Mouse (Mus musculus): Measurements from ENCODE around the gene Nsfl1c. TPM values are rescaled to one million over a fixed set of nuclear protein-coding genes. Genes with fewer than 3 reads are reported as not detected.

The Nsfl1c gene
- polyA plus RNA-seq, 1 experiment from 2014 or later: 235 TPM

DNA sequence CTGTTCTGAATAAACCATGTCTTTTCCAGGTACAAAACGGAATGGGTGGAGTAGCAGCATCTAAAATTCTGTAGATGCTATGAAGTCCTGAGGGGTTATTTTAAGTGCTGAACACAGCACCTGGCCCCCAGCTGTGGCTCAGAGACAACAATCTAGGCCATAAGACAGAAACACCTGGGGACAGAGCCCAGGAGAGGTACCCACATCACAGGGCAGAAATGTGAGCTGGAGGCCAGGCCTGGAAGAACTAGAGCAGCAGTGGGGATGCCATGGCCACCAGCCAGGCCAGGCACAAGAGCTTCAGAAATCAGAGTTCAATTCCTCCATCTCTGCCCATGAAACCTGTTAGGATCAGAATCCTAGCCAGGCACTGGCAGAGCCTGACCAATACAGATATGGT lies 34.1 kb downstream of the Nsfl1c start:
- Histone ChIP-seq H3K4me2 (no peak overlapping the region), H3K27ac (no peak overlapping the region), H3K27me3 (no peaks in the 10 kb centered on the region), H3K36me3 (no peaks in the 10 kb centered on the region), H3K4me1 (peaks cover 18% of the 10 kb centered on the region), H3K4me3 (no peak overlapping the region), H3K9me3 (no peaks in the 10 kb centered on the region), H3K9ac (no peak overlapping the region)
- WGBS: 79% methylated on average over 1 of the region's 1 CpGs
- no peak for ATAC-seq (ENCODE audit: borderline replicate concordance, extremely low read depth, low FRiP score, low TSS enrichment)

DNA sequence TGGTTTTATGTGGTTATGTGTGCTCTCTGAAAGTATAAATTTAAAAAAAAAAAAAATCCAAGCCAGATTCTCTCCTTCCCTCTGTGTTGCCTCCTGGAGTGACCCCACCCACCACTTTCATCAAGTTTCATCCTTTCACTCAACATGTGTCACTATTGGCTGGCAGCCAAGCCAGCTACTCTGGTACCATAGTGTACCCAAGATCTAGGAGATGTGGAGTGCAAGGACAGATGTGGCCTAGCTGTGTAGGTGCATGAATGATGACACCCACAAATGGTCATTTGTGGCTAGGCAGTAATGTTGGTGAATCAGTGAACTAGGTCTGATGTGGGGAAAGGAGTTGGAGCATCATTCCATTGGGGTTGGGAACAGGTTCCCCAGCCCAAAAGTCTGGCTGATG lies 35.2 kb downstream of the Nsfl1c start:
- no peak for ATAC-seq (ENCODE audit: borderline replicate concordance, extremely low read depth, low FRiP score, low TSS enrichment)

GRCm38 (mm10) chr2:151530378-151531230 lies 36.6 kb downstream of the Nsfl1c start:
- 33% methylated on average over 8 of the region's 8 CpGs for WGBS
- no peaks in the 10 kb centered on the region for H3K36me3 ChIP-seq
- no peaks in the 10 kb centered on the region for H3K27me3 ChIP-seq
- peak overlapping the region; percentile 35; the same call in 1 of the 2 replicates for H3K27ac ChIP-seq
- H3K4me2 ChIP-seq: no peak overlapping the region
- H3K9me3 ChIP-seq: no peaks in the 10 kb centered on the region
- no peak overlapping the region for H3K9ac ChIP-seq
- H3K4me1 ChIP-seq: peaks cover 21% of the 10 kb centered on the region
- peak; percentile 50; the same call in 1 of the 2 replicates for ATAC-seq (ENCODE audit: borderline replicate concordance, extremely low read depth, low FRiP score, low TSS enrichment)
- no peak overlapping the region for H3K4me3 ChIP-seq

More for the DNA sequence above, 35.2 kb downstream of the Nsfl1c start:
- Histone ChIP-seq H3K4me3 (no peak overlapping the region), H3K4me2 (no peak overlapping the region), H3K36me3 (no peaks in the 10 kb centered on the region), H3K4me1 (peaks cover 18% of the 10 kb centered on the region), H3K9ac (no peak overlapping the region), H3K9me3 (no peaks in the 10 kb centered on the region), H3K27ac (no peak overlapping the region), H3K27me3 (no peaks in the 10 kb centered on the region)

GRCm38 (mm10) chr2:151533632-151534031 lies 39.6 kb downstream of the Nsfl1c start:
- peaks cover 34% of the 10 kb centered on the region for H3K4me1 ChIP-seq
- no peaks in the 10 kb centered on the region for H3K27me3 ChIP-seq
- no peak for ATAC-seq (ENCODE audit: borderline replicate concordance, extremely low read depth, low FRiP score, low TSS enrichment)
- no peak overlapping the region for H3K9ac ChIP-seq
- no peak overlapping the region for H3K4me2 ChIP-seq
- no peak overlapping the region for H3K4me3 ChIP-seq
- 83% methylated on average over 5 of the region's 6 CpGs for WGBS
- H3K27ac ChIP-seq: no peak overlapping the region
- H3K36me3 ChIP-seq: no peaks in the 10 kb centered on the region
- no peaks in the 10 kb centered on the region for H3K9me3 ChIP-seq

GRCm38 (mm10) chr2:151535961-151536617 lies 42.1 kb downstream of the Nsfl1c start:
- H3K4me3 ChIP-seq: no peak overlapping the region
- H3K9me3 ChIP-seq: no peaks in the 10 kb centered on the region
- no peaks in the 10 kb centered on the region for H3K36me3 ChIP-seq
- peak; percentile 77; the same call in 1 of the 2 replicates for ATAC-seq (ENCODE audit: borderline replicate concordance, extremely low read depth, low FRiP score, low TSS enrichment)
- peak overlapping the region; percentile 28 for H3K4me2 ChIP-seq
- peak overlapping the region; percentile 29 for H3K9ac ChIP-seq
- H3K4me1 ChIP-seq: peaks cover 25% of the 10 kb centered on the region
- 37% methylated on average over 1 of the region's 1 CpGs for WGBS
- H3K27ac ChIP-seq: peak overlapping the region; percentile 90
- H3K27me3 ChIP-seq: no peaks in the 10 kb centered on the region

DNA sequence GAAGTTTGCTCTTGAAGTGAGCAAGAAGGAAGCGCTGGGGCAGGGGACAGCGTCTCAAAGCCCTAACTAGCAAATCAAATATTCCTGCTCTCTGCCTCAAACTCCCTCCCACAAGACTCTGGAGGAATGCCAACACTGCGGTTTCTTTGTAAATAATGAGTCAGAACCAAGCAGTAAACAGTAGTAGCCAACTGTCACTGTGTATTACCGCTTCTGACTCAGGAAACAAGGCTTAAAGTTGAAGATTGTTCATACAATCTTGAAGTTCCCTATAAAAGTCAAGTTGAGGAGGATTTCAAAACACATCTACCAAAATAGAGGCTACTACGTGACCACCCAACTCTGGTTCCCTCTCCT lies 42.6 kb downstream of the Nsfl1c start:
- Histone ChIP-seq H3K4me3 (no peak overlapping the region), H3K9ac (peak overlapping the region; percentile 29), H3K4me2 (peak overlapping the region; percentile 28), H3K27ac (peak overlapping the region; percentile 90), H3K36me3 (no peaks in the 10 kb centered on the region), H3K27me3 (no peaks in the 10 kb centered on the region), H3K4me1 (peaks cover 28% of the 10 kb centered on the region), H3K9me3 (no peaks in the 10 kb centered on the region)
- peak; percentile 70; the same call in 1 of the 2 replicates for ATAC-seq (ENCODE audit: borderline replicate concordance, extremely low read depth, low FRiP score, low TSS enrichment)
- WGBS: 11% methylated on average over 5 of the region's 5 CpGs

DNA sequence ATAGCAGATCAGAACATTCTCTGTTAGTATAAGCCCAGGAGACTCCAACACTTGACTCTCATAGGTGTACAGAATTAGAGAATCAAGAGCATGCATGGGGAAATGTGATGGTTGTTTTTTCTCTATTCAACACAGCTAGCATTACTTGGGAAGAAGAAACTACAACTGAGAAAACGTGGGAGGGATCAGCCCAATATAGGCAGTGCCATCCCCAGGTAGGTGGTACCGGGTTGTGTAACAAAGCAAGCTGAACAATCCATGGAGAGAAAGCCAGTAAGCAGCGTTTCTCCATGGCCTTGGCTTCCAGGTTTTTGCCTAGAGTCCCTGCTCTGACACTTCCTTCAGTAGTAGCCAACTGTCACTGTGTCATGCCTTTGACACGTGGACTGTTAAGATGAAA lies 44.7 kb downstream of the Nsfl1c start:
- peaks cover 28% of the 10 kb centered on the region for H3K4me1 ChIP-seq
- H3K9me3 ChIP-seq: no peaks in the 10 kb centered on the region
- H3K9ac ChIP-seq: no peak overlapping the region
- H3K36me3 ChIP-seq: no peaks in the 10 kb centered on the region
- ATAC-seq (ENCODE audit: borderline replicate concordance, extremely low read depth, low FRiP score, low TSS enrichment): no peak
- H3K27me3 ChIP-seq: no peaks in the 10 kb centered on the region
- H3K27ac ChIP-seq: no peak overlapping the region
- H3K4me2 ChIP-seq: no peak overlapping the region
- 53% methylated on average over 4 of the region's 4 CpGs for WGBS
- H3K4me3 ChIP-seq: no peak overlapping the region

DNA sequence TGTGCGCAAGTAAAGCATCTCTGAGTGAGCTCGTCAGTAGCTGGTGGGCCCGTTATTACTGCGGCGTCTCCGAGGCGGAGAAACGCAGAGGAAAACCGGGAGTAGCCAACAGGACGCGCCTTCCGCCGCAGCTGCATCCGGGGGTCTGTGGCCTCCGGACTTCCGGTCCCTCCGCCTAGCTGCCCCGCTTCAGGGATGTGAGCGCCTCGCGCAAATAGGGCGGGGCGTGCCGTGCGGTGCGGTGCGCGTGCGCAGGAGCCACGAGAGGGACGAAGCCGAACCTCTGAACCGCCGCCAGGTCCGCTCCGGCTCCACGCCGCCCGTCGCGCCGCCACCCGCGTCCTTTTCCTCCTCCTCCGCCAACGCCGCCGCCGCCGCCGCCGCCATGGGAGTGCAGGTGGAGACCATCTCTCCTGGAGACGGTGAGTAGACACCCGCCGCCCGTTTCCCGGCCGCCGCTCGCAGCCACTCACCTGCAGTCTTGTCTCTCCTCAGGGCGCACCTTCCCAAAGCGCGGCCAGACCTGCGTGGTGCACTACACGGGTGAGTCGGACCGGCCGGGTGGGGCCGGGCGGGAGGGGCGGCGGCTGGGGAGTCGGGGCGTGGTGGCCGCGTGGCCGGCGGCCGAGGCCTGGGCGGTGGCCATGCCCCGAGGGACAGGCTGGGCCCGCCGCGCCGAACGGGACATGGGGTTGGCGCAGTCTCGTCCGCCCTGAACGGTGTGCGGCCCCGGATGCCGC lies 48.5 kb downstream of the Nsfl1c start, which contains the start of gene Fkbp1a:
TSS of gene Fkbp1a (plus strand) at position 161 of the 740 bp plus-strand sequence.
- no peaks in the 10 kb centered on the region for H3K27me3 ChIP-seq
- H3K27ac ChIP-seq: peak within 1 kb of the TSS; percentile 91
- no peaks in the 10 kb centered on the region for H3K9me3 ChIP-seq
- ATAC-seq (ENCODE audit: borderline replicate concordance, extremely low read depth, low FRiP score, low TSS enrichment): peak; percentile 96
- peak within 1 kb of the TSS; percentile 65 for H3K4me2 ChIP-seq
- H3K4me3 ChIP-seq: peak within 1 kb of the TSS; percentile 70
- peaks cover 32% of the 10 kb centered on the region for H3K36me3 ChIP-seq
- WGBS: under 1% methylated on average over 70 of the region's 93 CpGs
- H3K9ac ChIP-seq: peak within 1 kb of the TSS; percentile 71
- H3K4me1 ChIP-seq: peaks cover 35% of the 10 kb centered on the region

DNA sequence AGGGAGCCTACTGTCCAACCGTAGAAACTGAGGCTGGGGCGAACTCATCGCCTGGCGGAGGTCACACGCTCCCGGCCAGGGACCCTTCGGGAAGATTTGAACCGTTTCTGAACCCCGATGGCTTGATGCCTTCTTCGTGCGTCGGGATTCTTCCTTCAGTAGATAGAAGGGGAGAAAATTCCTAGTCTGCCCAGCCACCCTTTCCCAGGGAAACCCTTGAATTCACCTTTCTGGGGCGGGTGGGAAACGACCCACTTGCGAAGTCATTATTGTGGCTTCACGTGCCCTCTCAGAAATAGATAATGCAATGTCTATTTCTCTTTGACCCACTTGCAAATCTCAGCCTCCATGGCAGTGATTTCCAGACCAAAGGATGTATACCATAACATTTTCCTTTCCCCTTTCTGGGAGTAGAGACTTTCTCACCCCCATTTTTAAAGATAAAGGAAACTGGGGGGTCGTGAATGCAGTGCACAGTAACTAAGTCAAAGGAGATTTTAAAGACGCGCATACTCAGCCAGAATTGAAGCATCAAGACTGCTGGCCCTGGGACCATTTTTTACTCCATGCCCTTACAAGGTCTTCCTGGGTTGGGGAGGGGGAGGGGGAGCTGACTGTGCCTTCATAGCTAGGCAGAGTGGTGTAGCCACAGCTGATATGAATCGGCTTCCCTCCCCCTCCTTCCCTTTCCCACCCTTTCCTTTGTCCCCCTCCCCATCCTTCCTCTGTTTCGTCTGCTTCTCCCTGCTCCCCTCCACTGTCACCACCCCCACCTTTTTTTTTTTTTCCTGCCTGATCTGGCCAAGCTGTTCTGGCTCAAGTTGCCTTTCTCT lies 49.3 kb downstream of the Nsfl1c start:
- H3K27ac ChIP-seq: peak overlapping the region; percentile 91
- peaks cover 39% of the 10 kb centered on the region for H3K36me3 ChIP-seq
- peak overlapping the region; percentile 71 for H3K9ac ChIP-seq
- peak overlapping the region; percentile 70 for H3K4me3 ChIP-seq
- peak; percentile 53 for ATAC-seq (ENCODE audit: borderline replicate concordance, extremely low read depth, low FRiP score, low TSS enrichment)
- no peaks in the 10 kb centered on the region for H3K27me3 ChIP-seq
- peaks cover 38% of the 10 kb centered on the region for H3K4me1 ChIP-seq
- H3K4me2 ChIP-seq: peak overlapping the region; percentile 65
- under 1% methylated on average over 21 of the region's 21 CpGs for WGBS
- no peaks in the 10 kb centered on the region for H3K9me3 ChIP-seq

DNA sequence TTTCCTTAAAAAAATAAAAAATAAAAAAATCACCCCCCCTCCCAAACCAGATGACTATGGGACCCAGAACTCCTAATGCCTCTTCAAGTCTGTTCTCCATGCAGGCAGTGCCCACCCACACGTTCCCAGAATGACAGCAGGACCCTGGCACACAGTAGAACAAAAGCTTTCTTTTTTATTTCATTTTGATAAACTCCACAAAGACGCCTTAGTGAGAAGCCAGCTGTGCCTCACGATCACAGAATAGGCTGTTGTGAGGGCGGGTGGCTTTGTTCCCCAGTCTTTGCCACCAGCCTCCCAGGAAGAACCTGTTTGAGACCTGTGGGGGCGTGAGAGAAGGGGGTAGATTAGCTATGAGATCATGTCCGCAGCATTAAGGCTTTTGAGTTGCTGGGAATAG lies 50.7 kb downstream of the Nsfl1c start:
- Histone ChIP-seq H3K4me3 (peak overlapping the region; percentile 70), H3K27me3 (no peaks in the 10 kb centered on the region), H3K36me3 (peaks cover 46% of the 10 kb centered on the region), H3K9ac (no peak overlapping the region; the same call in 1 of the 2 replicates), H3K9me3 (no peaks in the 10 kb centered on the region), H3K4me2 (peak overlapping the region; percentile 65), H3K27ac (no peak overlapping the region), H3K4me1 (peaks cover 38% of the 10 kb centered on the region)
- no peak for ATAC-seq (ENCODE audit: borderline replicate concordance, extremely low read depth, low FRiP score, low TSS enrichment)
- WGBS: 56% methylated on average over 6 of the region's 6 CpGs

GRCm38 (mm10) chr2:151546571-151546970 lies 52.6 kb downstream of the Nsfl1c start:
- Histone ChIP-seq H3K27me3 (no peaks in the 10 kb centered on the region), H3K9ac (no peak overlapping the region), H3K27ac (no peak overlapping the region), H3K4me1 (peaks cover 31% of the 10 kb centered on the region), H3K36me3 (peaks cover 64% of the 10 kb centered on the region), H3K9me3 (no peaks in the 10 kb centered on the region), H3K4me3 (no peak overlapping the region), H3K4me2 (no peak overlapping the region)
- no peak for ATAC-seq (ENCODE audit: borderline replicate concordance, extremely low read depth, low FRiP score, low TSS enrichment)
- 76% methylated on average over 4 of the region's 4 CpGs for WGBS
